Mouse (Mus musculus): ENCODE data around the gene Olfr750.

DNA sequence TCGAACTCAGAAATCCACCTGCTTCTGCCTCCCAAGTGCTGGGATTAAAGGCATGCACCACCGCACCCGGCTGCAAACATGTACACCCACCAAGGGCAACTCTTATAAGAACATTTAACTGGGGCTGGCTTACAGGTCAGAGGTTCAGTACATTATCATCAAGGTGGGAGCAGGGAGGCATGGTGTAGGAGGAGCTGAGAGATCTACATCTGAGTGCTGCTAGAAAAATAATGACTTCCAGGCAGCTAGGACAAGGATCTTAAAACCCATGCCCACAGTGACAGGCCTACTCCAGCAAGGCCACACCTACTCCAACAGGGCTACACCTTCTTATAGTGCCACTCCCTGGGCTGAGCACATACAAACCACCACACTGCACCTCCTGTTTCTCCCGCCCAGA lies 11.7 kb upstream of the Olfr750 start:
- TF ChIP-seq CTCF (IDR thresholded peaks at IDR 0.05; ENCODE audit: low read depth, low read length) (no peak), POLR2A (IDR thresholded peaks at IDR 0.05; ENCODE audit: insufficient read depth, low read length) (no peak), EP300 (IDR thresholded peaks at IDR 0.05; ENCODE audit: insufficient read depth, low read depth, low read length) (no peak)

All from ES-Bruce4 (cell line).